Mouse (Mus musculus): ENCODE measurements around the gene Olfr1196. TPM values are rescaled to one million over a fixed set of nuclear protein-coding genes. Genes with fewer than 3 reads are reported as not detected.
"Not testable (repeated sequence)": the region's sequence is repeated elsewhere in the genome, so short reads cannot be mapped to it uniquely, and the experiment has no call there.

Olfr1196 gene
- polyA plus RNA-seq (2012; rRNA removed), result not detected in 2 replicates

DNA sequence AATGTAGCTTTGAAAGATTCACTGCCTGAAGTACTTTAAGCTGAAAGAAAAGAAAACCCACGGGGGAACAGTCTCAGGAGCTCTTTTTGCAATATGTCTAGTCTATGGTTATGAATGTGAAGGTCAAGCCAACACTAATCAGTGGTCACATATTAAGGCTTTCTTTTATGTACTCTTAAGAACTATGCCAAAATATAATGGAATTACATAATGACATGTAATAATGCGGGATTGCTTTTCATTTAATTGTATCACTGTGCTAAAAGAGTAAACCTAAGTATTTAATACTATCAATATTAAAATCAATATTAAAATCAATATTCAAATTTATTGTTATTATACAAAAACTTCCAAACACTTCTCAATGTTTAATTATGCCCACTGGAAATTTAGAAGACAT lies at the start of gene Olfr1196:
Gene Olfr1196 (minus strand): TSS at position 101 of the 400 bp plus-strand sequence.
- WGBS, result 81% methylated on average over 2 of the region's 2 CpGs
- no peaks in the 10 kb centered on the region for H3K27me3 ChIP-seq (ENCODE audit: control insufficient read depth, insufficient read depth, low read length)
- no peaks in the 10 kb centered on the region for H3K4me1 ChIP-seq (ENCODE audit: control insufficient read depth, insufficient read depth, insufficient read length, low read length)
- no peak within 1 kb of the TSS for H3K27ac ChIP-seq (ENCODE audit: insufficient read depth, low read depth, low read length)
- TF ChIP-seq CTCF (IDR thresholded peaks at IDR 0.05; ENCODE audit: extremely low read depth, insufficient read length, insufficient replicate concordance, low read depth, low read length) (no peak), POLR2A (IDR thresholded peaks at IDR 0.05; ENCODE audit: low read depth, low read length) (no peak)
- no peaks in the 10 kb centered on the region for H3K36me3 ChIP-seq (ENCODE audit: control insufficient read depth, insufficient read depth, low read length)
- no peak within 1 kb of the TSS for H3K4me3 ChIP-seq (ENCODE audit: low read depth, low read length)

DNA sequence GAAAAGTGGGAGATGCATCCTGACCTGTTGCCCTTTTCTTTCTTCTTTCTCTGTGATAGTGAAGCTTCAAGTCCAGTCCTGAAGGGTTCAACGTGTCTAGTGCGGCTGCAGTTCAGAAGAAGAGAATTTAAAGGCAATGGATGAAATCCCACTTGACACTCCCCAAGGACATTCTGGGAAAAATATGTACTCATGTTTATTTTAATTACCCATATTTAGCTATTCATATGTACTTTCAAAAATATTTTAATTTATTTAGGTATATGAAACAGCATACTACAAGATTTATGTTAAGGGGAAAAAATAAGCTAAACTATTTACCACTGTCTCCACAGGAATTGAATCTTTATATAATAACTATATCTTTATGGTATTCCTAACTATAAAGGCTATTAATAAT lies 46.9 kb upstream of the Olfr1196 start, which contains the start of gene Olfr1198:
Gene Olfr1198 (minus strand): TSS at position 101 of the 400 bp plus-strand sequence.
- Histone ChIP-seq H3K36me3 (ENCODE audit: control insufficient read depth, insufficient read depth, low read length) (no peaks in the 10 kb centered on the region), H3K27ac (ENCODE audit: insufficient read depth, low read depth, low read length) (no peak within 1 kb of the TSS), H3K27me3 (ENCODE audit: control insufficient read depth, insufficient read depth, low read length) (no peaks in the 10 kb centered on the region), H3K4me1 (ENCODE audit: control insufficient read depth, insufficient read depth, insufficient read length, low read length) (no peaks in the 10 kb centered on the region), H3K4me3 (ENCODE audit: low read depth, low read length) (no peak within 1 kb of the TSS)
- 90% methylated on average over 2 of the region's 2 CpGs for WGBS
- no peak for TF ChIP-seq CTCF (IDR thresholded peaks at IDR 0.05; ENCODE audit: extremely low read depth, insufficient read length, insufficient replicate concordance, low read depth, low read length)
- no peak for TF ChIP-seq POLR2A (IDR thresholded peaks at IDR 0.05; ENCODE audit: low read depth, low read length)

DNA sequence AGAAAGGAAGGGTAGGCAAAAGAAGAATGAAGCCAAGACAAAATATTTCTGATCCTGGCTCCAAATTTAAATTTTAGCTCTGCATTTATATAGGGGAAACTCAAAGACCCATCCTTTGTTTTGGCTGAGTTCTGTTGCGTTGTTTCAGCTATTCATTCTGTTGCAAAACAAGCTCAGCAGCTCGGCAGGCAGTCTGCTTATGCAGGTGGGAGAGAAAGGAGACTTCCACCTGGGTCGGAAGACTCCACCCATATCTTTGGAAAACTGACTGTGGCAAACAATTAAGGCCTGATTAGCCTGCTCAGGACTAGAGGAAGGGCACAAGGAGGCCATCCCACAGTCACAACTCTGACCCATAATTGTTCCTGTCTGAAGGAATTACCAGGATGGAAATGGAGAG lies 39.0 kb upstream of the Olfr1196 start:
- no peaks in the 10 kb centered on the region for H3K36me3 ChIP-seq (ENCODE audit: control insufficient read depth, insufficient read depth, low read length)
- no peaks in the 10 kb centered on the region for H3K4me1 ChIP-seq (ENCODE audit: control insufficient read depth, insufficient read depth, insufficient read length, low read length)
- no peak overlapping the region for H3K4me3 ChIP-seq (ENCODE audit: low read depth, low read length)
- whole genome bisulfite sequencing, result 63% methylated on average over 3 of the region's 3 CpGs
- H3K27ac ChIP-seq (ENCODE audit: insufficient read depth, low read depth, low read length), result no peak overlapping the region
- no peaks in the 10 kb centered on the region for H3K27me3 ChIP-seq (ENCODE audit: control insufficient read depth, insufficient read depth, low read length)
- TF ChIP-seq POLR2A (IDR thresholded peaks at IDR 0.05; ENCODE audit: low read depth, low read length) (no peak), CTCF (IDR thresholded peaks at IDR 0.05; ENCODE audit: extremely low read depth, insufficient read length, insufficient replicate concordance, low read depth, low read length) (no peak)

GRCm38 (mm10) chr2:88732266-88732665 lies 27.9 kb upstream of the Olfr1196 start, which contains the start of gene Olfr1197:
Olfr1197 (minus strand) TSS chr2:88732366.
- H3K27me3 ChIP-seq (ENCODE audit: control insufficient read depth, insufficient read depth, low read length), result no peaks in the 10 kb centered on the region
- H3K27ac ChIP-seq (ENCODE audit: insufficient read depth, low read depth, low read length), result no peak within 1 kb of the TSS
- no peak for TF ChIP-seq CTCF (IDR thresholded peaks at IDR 0.05; ENCODE audit: extremely low read depth, insufficient read length, insufficient replicate concordance, low read depth, low read length)
- TF ChIP-seq POLR2A (IDR thresholded peaks at IDR 0.05; ENCODE audit: low read depth, low read length), result no peak
- H3K4me1 ChIP-seq (ENCODE audit: control insufficient read depth, insufficient read depth, insufficient read length, low read length), result no peaks in the 10 kb centered on the region
- H3K36me3 ChIP-seq (ENCODE audit: control insufficient read depth, insufficient read depth, low read length), result no peaks in the 10 kb centered on the region
- 65% methylated on average over 1 of the region's 1 CpGs for WGBS
- no peak within 1 kb of the TSS for H3K4me3 ChIP-seq (ENCODE audit: low read depth, low read length)

DNA sequence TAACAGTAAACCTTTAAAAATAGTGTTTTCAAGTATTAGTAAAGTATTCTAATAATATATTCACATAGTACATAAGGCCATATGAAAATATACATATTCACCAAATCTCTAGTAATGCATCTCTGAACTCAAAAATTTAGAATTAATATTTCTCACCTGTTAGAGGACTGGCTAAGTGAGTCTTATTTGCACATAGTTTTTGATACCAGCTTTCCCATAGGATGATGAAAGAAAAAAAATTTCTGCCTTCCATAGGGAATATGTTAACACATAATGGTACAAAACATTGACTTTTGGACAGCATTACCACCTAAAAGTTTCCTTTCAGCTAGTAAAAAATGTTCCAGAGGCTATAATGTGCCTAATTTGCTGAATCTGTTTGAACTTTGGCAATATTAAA lies 15.3 kb downstream of the Olfr1196 start, which contains the start of gene Olfr1195:
Gene Olfr1195 (minus strand): TSS at position 101 of the 400 bp plus-strand sequence.
- no peaks in the 10 kb centered on the region for H3K4me1 ChIP-seq (ENCODE audit: control insufficient read depth, insufficient read depth, insufficient read length, low read length)
- no peak for TF ChIP-seq POLR2A (IDR thresholded peaks at IDR 0.05; ENCODE audit: low read depth, low read length)
- TF ChIP-seq CTCF (IDR thresholded peaks at IDR 0.05; ENCODE audit: extremely low read depth, insufficient read length, insufficient replicate concordance, low read depth, low read length), result no peak

DNA sequence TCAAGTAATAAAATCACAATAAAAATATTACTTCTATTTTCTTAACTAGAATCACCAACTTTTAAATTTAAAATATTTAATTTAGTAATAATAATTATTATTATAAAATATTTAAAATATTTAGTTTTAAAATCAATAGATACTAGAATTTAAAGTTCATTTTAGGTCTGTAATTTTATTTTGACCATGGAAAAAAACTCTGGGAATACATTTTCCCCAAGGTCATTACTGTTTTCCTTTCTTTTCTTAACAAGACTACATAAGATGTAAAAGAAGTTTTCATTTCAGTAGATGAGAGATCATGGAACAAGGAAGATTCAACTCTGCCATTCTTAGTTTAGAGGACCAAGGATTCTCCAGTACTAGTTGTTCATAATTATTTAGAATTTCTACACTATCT lies 29.1 kb downstream of the Olfr1196 start, which contains the start of gene Olfr1193:
Gene Olfr1193 (plus strand): TSS at position 301 of the 400 bp plus-strand sequence.
- not testable (repeated sequence) for H3K27me3 ChIP-seq (ENCODE audit: control insufficient read depth, insufficient read depth, low read length); H3K36me3 ChIP-seq (ENCODE audit: control insufficient read depth, insufficient read depth, low read length); H3K27ac ChIP-seq (ENCODE audit: insufficient read depth, low read depth, low read length); H3K4me3 ChIP-seq (ENCODE audit: low read depth, low read length); H3K4me1 ChIP-seq (ENCODE audit: control insufficient read depth, insufficient read depth, insufficient read length, low read length)

More for the DNA sequence above, 15.3 kb downstream of the Olfr1196 start, which contains the start of gene Olfr1195:
- no peak within 1 kb of the TSS for H3K4me3 ChIP-seq (ENCODE audit: low read depth, low read length)
- no peaks in the 10 kb centered on the region for H3K36me3 ChIP-seq (ENCODE audit: control insufficient read depth, insufficient read depth, low read length)
- H3K27ac ChIP-seq (ENCODE audit: insufficient read depth, low read depth, low read length), result no peak within 1 kb of the TSS
- H3K27me3 ChIP-seq (ENCODE audit: control insufficient read depth, insufficient read depth, low read length), result no peaks in the 10 kb centered on the region

- 19% methylated on average over 1 of the region's 1 CpGs for WGBS
- TF ChIP-seq POLR2A (IDR thresholded peaks at IDR 0.05; ENCODE audit: low read depth, low read length) (no peak), CTCF (IDR thresholded peaks at IDR 0.05; ENCODE audit: extremely low read depth, insufficient read length, insufficient replicate concordance, low read depth, low read length) (no peak)
- H3K36me3 ChIP-seq (ENCODE audit: control insufficient read depth, insufficient read depth, low read length), result no peaks in the 10 kb centered on the region
Measured at GRCm38 (mm10) chr2:88648209-88648608, 56.2 kb downstream of the Olfr1196 start, which contains the start of gene Olfr1192-ps1. Olfr1192-ps1 (plus strand) TSS chr2:88648509.

More at GRCm38 (mm10) chr2:88648209-88648608, 56.2 kb downstream of the Olfr1196 start, which contains the start of gene Olfr1192-ps1:
- no peak within 1 kb of the TSS for H3K27ac ChIP-seq (ENCODE audit: insufficient read depth, low read depth, low read length)
- H3K4me3 ChIP-seq (ENCODE audit: low read depth, low read length), result no peak within 1 kb of the TSS
- H3K27me3 ChIP-seq (ENCODE audit: control insufficient read depth, insufficient read depth, low read length), result no peaks in the 10 kb centered on the region
- H3K4me1 ChIP-seq (ENCODE audit: control insufficient read depth, insufficient read depth, insufficient read length, low read length), result no peaks in the 10 kb centered on the region

Other genes starting within 250 kb of the Olfr1196 start
- not detected in 2 replicates for gene Olfr1183, start 249.7 kb downstream of the Olfr1196 start, polyA plus RNA-seq (2012; rRNA removed)
- gene Olfr1184, start 221.0 kb downstream of the Olfr1196 start, polyA plus RNA-seq (2012; rRNA removed), result not detected in 2 replicates
- gene Olfr1185-ps1, start 211.3 kb downstream of the Olfr1196 start, polyA plus RNA-seq (2012; rRNA removed), result not detected in 2 replicates
- gene Olfr1186, start 186.0 kb downstream of the Olfr1196 start, polyA plus RNA-seq (2012; rRNA removed), result not detected in 2 replicates
- gene Olfr1188, start 147.7 kb downstream of the Olfr1196 start, polyA plus RNA-seq (2012; rRNA removed), result not detected in 2 replicates
- not detected in 2 replicates for gene Olfr1189, start 118.1 kb downstream of the Olfr1196 start, polyA plus RNA-seq (2012; rRNA removed)
- not detected in 2 replicates for gene Olfr1191-ps1, start 64.1 kb downstream of the Olfr1196 start, polyA plus RNA-seq (2012; rRNA removed)
- not detected in 2 replicates for gene Olfr1192-ps1, start 56.1 kb downstream of the Olfr1196 start, polyA plus RNA-seq (2012; rRNA removed)
- gene Olfr1193, start 29.0 kb downstream of the Olfr1196 start, polyA plus RNA-seq (2012; rRNA removed), result not detected in 2 replicates
- gene Olfr1195, start 15.4 kb downstream of the Olfr1196 start, polyA plus RNA-seq (2012; rRNA removed), result not detected in 2 replicates
- not detected in 2 replicates for gene Olfr1197, start 27.8 kb upstream of the Olfr1196 start, polyA plus RNA-seq (2012; rRNA removed)
- not detected in 2 replicates for gene Olfr1198, start 46.8 kb upstream of the Olfr1196 start, polyA plus RNA-seq (2012; rRNA removed)
- gene Olfr1199, start 55.9 kb upstream of the Olfr1196 start, polyA plus RNA-seq (2012; rRNA removed), result not detected in 2 replicates
- gene Olfr1200, start 65.9 kb upstream of the Olfr1196 start, polyA plus RNA-seq (2012; rRNA removed), result not detected in 2 replicates
- not detected in 2 replicates for gene Olfr1201, start 88.4 kb upstream of the Olfr1196 start, polyA plus RNA-seq (2012; rRNA removed)
- gene Olfr1202, start 109.9 kb upstream of the Olfr1196 start, polyA plus RNA-seq (2012; rRNA removed), result not detected in 2 replicates
- not detected in 2 replicates for gene Olfr1205, start 125.1 kb upstream of the Olfr1196 start, polyA plus RNA-seq (2012; rRNA removed)
- not detected in 2 replicates for gene Olfr1204, start 144.7 kb upstream of the Olfr1196 start, polyA plus RNA-seq (2012; rRNA removed)
- not detected in 2 replicates for gene Olfr1206, start 158.6 kb upstream of the Olfr1196 start, polyA plus RNA-seq (2012; rRNA removed)
- gene Olfr1208, start 197.7 kb upstream of the Olfr1196 start, polyA plus RNA-seq (2012; rRNA removed), result not detected in 2 replicates
- gene Olfr1209, start 210.6 kb upstream of the Olfr1196 start, polyA plus RNA-seq (2012; rRNA removed), result not detected in 2 replicates
- not detected in 2 replicates for gene Olfr1211, start 233.5 kb upstream of the Olfr1196 start, polyA plus RNA-seq (2012; rRNA removed)
- gene Olfr1212, start 249.4 kb upstream of the Olfr1196 start, polyA plus RNA-seq (2012; rRNA removed), result not detected in 2 replicates

Measured in small intestine, adult 2 months (tissue).